Mouse (Mus musculus) liver, embryonic 14.5 days (tissue): ENCODE data around the gene Car8. TPM values are rescaled to one million over a fixed set of nuclear protein-coding genes. Genes with fewer than 3 reads are reported as not detected.

Experiments
- ATAC-seq: fragments of 200-750 bp; cut with Nextera tagmentation; 2 replicates; pipeline ENCODE4 v1.8.0; 2017; ENCODE audit warnings: moderate number of reproducible peaks, mild to moderate bottlenecking, moderate library complexity; ENCODE audit not compliant: insufficient read depth
- DNase-seq, 3 experiments: peaks; one replicate each; pipeline ENCODE4 v3.0.0-alpha.2; 2012 to 2013; ENCODE audit warnings: low read depth in 3 of 3, low spot score in 3 of 3
- H3K27ac ChIP-seq: fragments of 300-500 bp; sonication (generic); 2 replicates; pipeline ENCODE4 v1.5.1; 2014; ENCODE audit warnings: moderate library complexity, mild to moderate bottlenecking, control low read depth, inconsistent platforms
- H3K27me3 ChIP-seq: fragments of 300-500 bp; sonication (generic); 2 replicates; pipeline ENCODE4 v1.6.1; 2014; ENCODE audit warnings: mild to moderate bottlenecking, low read length, moderate library complexity; ENCODE audit not compliant: control insufficient read depth, insufficient read depth
- H3K36me3 ChIP-seq: fragments of 300-500 bp; sonication (generic); replicated peaks from 2 replicates; pipeline ENCODE4 v1.6.1; 2014; ENCODE audit warnings: low read depth; ENCODE audit not compliant: control insufficient read depth, insufficient read depth
- H3K4me1 ChIP-seq, 2 experiments: fragments of 200-500 bp in 1 of 2; fragments of 300-500 bp in 1 of 2; sonication (generic) in 1 of 2; replicated peaks; 2 replicates each; pipeline ENCODE4 v1.6.1; 2012 to 2014; ENCODE audit warnings: antibody characterized with exemption in 1 of 2, inconsistent platforms in 1 of 2, low read length in 1 of 2; ENCODE audit not compliant: control insufficient read depth in 2 of 2, insufficient read depth in 2 of 2
- H3K4me2 ChIP-seq: fragments of 300-500 bp; sonication (generic); 2 replicates; pipeline ENCODE4 v1.6.1; 2014; ENCODE audit warnings: low read depth, mild to moderate bottlenecking, control low read depth, moderate library complexity
- H3K4me3 ChIP-seq, 2 experiments: fragments of 200-500 bp in 1 of 2; fragments of 300-500 bp in 1 of 2; sonication (generic) in 1 of 2; 2 replicates each; pipeline ENCODE4 v1.5.1; 2012 to 2014; ENCODE audit warnings: low read depth in 2 of 2, low read length in 2 of 2, mild to moderate bottlenecking in 2 of 2, control low read depth in 1 of 2, inconsistent platforms in 1 of 2, moderate library complexity in 1 of 2; ENCODE audit not compliant: insufficient read depth in 1 of 2
- H3K9ac ChIP-seq: fragments of 300-500 bp; sonication (generic); replicated peaks from 2 replicates; pipeline ENCODE4 v1.6.1; 2014; ENCODE audit warnings: mild to moderate bottlenecking, control low read depth, moderate library complexity
- H3K9me3 ChIP-seq: fragments of 300-500 bp; sonication (generic); 2 replicates; pipeline ENCODE4 v1.6.1; 2016; ENCODE audit warnings: low read length, mixed read lengths; ENCODE audit not compliant: control insufficient read depth
- CTCF ChIP-seq: IDR thresholded peaks from 2 replicates; pipeline ENCODE4 v1.5.1; 2016; ENCODE audit warnings: antibody characterized with exemption, low read depth, control low read depth
- EP300 ChIP-seq: IDR thresholded peaks from 2 replicates; pipeline ENCODE4 v1.6.1; 2016; ENCODE audit warnings: antibody characterized with exemption, low read depth
- WGBS: fragments of 180-500 bp; shearing (Covaris S2); extraction: QIAGEN DNeasy Blood & Tissue Kit; methylation state at CpG from one replicate; pipeline ENCODE4 v1.1.7; 2014; ENCODE audit not compliant: insufficient replicate concordance; 5-methylcytosine and 5-hydroxymethylcytosine counted together
- polyA plus RNA-seq, 2 experiments: library from polyadenylated mRNA; depleted of rRNA in 1 of 2; stranded (reverse) in 1 of 2; unstranded in 1 of 2; fragments of >200 nt; fragmentation: Nextera tagmentation in 1 of 2; extraction: Ambion mirVana in 1 of 2; gene quantifications; 2 replicates each; pipeline versions ENCODE4 v1.2.1 to v1.2.3; 2012 to 2014

Gene Car8
- polyA plus RNA-seq, 2 experiments = 1.0 to 2.3 TPM

- no peaks in the 10 kb centered on the region for H3K4me1 ChIP-seq
- DNase-seq = no peak
- no peaks in the 10 kb centered on the region for H3K36me3 ChIP-seq
- no peaks in the 10 kb centered on the region for H3K27me3 ChIP-seq
- H3K4me2 ChIP-seq = no peak overlapping the region
- no peaks in the 10 kb centered on the region for H3K9me3 ChIP-seq
- TF ChIP-seq CTCF (no peak), EP300 (no peak)
- H3K4me3 ChIP-seq = no peak overlapping the region
- WGBS = 58% methylated on average over 2 of the region's 2 CpGs
- H3K27ac ChIP-seq = no peak overlapping the region
- no peak overlapping the region for H3K9ac ChIP-seq
- no peak for ATAC-seq
Measured at GRCm38 (mm10) chr4:8137403-8137802, 101.4 kb downstream of the Car8 start.

- ATAC-seq = no peak
Measured at GRCm38 (mm10) chr4:8132024-8132423, 106.8 kb downstream of the Car8 start.

GRCm38 (mm10) chr4:8113558-8113957 lies 125.3 kb downstream of the Car8 start:
- ATAC-seq = no peak
- Histone ChIP-seq H3K9ac (no peak overlapping the region), H3K9me3 (no peaks in the 10 kb centered on the region), H3K27ac (no peak overlapping the region), H3K27me3 (no peaks in the 10 kb centered on the region), H3K4me3 (no peak overlapping the region), H3K36me3 (no peaks in the 10 kb centered on the region), H3K4me2 (no peak overlapping the region), H3K4me1 (no peaks in the 10 kb centered on the region)
- TF ChIP-seq CTCF (no peak), EP300 (no peak)
- DNase-seq = no peak
- 38% methylated on average over 3 of the region's 3 CpGs for WGBS

More at GRCm38 (mm10) chr4:8132024-8132423, 106.8 kb downstream of the Car8 start:
- Histone ChIP-seq H3K9me3 (no peaks in the 10 kb centered on the region), H3K27me3 (no peaks in the 10 kb centered on the region), H3K4me3 (no peak overlapping the region), H3K4me2 (no peak overlapping the region), H3K27ac (no peak overlapping the region), H3K9ac (no peak overlapping the region), H3K4me1 (no peaks in the 10 kb centered on the region), H3K36me3 (no peaks in the 10 kb centered on the region)
- no peak for DNase-seq
- WGBS = 60% methylated on average over 2 of the region's 2 CpGs
- TF ChIP-seq CTCF (no peak), EP300 (no peak)

- 54% methylated on average over 3 of the region's 3 CpGs for WGBS
Measured at GRCm38 (mm10) chr4:8111891-8112290, 127.0 kb downstream of the Car8 start.

GRCm38 (mm10) chr4:8109906-8110567 lies 128.8 kb downstream of the Car8 start:
- TF ChIP-seq CTCF (no peak), EP300 (no peak)
- Histone ChIP-seq H3K36me3 (no peaks in the 10 kb centered on the region), H3K4me3 (no peak overlapping the region), H3K27ac (no peak overlapping the region), H3K9ac (no peak overlapping the region), H3K27me3 (no peaks in the 10 kb centered on the region), H3K9me3 (no peaks in the 10 kb centered on the region), H3K4me2 (no peak overlapping the region), H3K4me1 (no peaks in the 10 kb centered on the region)
- DNase-seq (no peak), ATAC-seq (no peak)
- WGBS = 81% methylated on average over 16 of the region's 16 CpGs

More at GRCm38 (mm10) chr4:8111891-8112290, 127.0 kb downstream of the Car8 start:
- ATAC-seq (no peak), DNase-seq (no peak)
- Histone ChIP-seq H3K36me3 (no peaks in the 10 kb centered on the region), H3K4me2 (no peak overlapping the region), H3K27me3 (no peaks in the 10 kb centered on the region), H3K9ac (no peak overlapping the region), H3K4me1 (no peaks in the 10 kb centered on the region), H3K4me3 (no peak overlapping the region), H3K27ac (no peak overlapping the region), H3K9me3 (no peaks in the 10 kb centered on the region)
- TF ChIP-seq CTCF (no peak), EP300 (no peak)
